Mouse (Mus musculus) spleen, adult 2 months (tissue): ENCODE measurements at regions not wholly inside any gene's neighbourhood (a gene's known extent, or its start where the extent isn't known, plus 50 kb on each side); places are given as distances from the start of the nearest gene placed in this dataset.

Experiments
- CTCF ChIP-seq: fragments of 200-500 bp; IDR thresholded peaks from 2 replicates; pipeline ENCODE4 v1.5.1; 2011; ENCODE audit warnings: mild to moderate bottlenecking, inconsistent platforms; ENCODE audit not compliant: insufficient read depth, insufficient read length, insufficient replicate concordance; ENCODE audit errors: extremely low read depth
- POLR2A ChIP-seq: fragments of 200-500 bp; IDR thresholded peaks from 2 replicates; pipeline ENCODE4 v1.6.1; 2011; ENCODE audit warnings: low read depth, low read length, inconsistent platforms

- TF ChIP-seq CTCF: no peak
- TF ChIP-seq POLR2A: no peak
Measured at GRCm38 (mm10) chr13:28418936-28419681, 161.8 kb downstream of the Gm11361 start.
